Mouse (Mus musculus) left cerebral cortex, postnatal 10 days (tissue): ENCODE measurements at regions not wholly inside any gene's neighbourhood (a gene's known extent, or its start where the extent isn't known, plus 50 kb on each side); places are given as distances from the start of the nearest gene placed in this dataset.
"Not testable (repeated sequence)": the region's sequence is repeated elsewhere in the genome, so short reads cannot be mapped to it uniquely, and the experiment has no call there.

ENCODE experiments used
- DNase-seq, 2 experiments: peaks; one replicate each; pipeline ENCODE4 v3.0.0; 2021 to 2022; ENCODE audit warnings: low spot score in 2 of 2, mixed read lengths in 1 of 2; ENCODE audit errors: extremely low spot score in 1 of 2
- intact Hi-C: fragments of 180-260 bp; cut with DNase I; formaldehyde crosslinking; loops from one replicate; pipeline ENCODE4 v1.15.1; 2025

DNA sequence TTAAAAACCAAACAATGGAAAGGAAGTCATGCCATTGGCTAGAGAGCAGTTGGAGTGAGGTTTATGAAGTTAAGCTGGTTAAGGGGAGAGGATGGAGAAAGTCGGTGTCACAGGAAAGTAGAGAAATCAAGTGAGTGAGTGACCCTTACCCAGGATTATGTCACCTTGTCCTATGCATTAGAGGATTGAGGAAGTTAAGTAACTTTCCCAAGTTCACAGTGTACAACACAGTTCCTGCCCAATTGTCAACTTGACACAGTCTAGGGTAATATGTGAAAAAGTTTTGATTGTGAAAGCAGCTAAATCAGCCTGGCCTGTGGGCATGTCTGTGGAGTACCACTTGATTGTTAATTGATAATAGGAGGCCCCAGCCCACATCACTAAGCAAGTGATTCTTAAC is 156.0 kb upstream of the Creb1 start:
- DNase-seq, intact Hi-C loops: not testable (repeated sequence)

DNA sequence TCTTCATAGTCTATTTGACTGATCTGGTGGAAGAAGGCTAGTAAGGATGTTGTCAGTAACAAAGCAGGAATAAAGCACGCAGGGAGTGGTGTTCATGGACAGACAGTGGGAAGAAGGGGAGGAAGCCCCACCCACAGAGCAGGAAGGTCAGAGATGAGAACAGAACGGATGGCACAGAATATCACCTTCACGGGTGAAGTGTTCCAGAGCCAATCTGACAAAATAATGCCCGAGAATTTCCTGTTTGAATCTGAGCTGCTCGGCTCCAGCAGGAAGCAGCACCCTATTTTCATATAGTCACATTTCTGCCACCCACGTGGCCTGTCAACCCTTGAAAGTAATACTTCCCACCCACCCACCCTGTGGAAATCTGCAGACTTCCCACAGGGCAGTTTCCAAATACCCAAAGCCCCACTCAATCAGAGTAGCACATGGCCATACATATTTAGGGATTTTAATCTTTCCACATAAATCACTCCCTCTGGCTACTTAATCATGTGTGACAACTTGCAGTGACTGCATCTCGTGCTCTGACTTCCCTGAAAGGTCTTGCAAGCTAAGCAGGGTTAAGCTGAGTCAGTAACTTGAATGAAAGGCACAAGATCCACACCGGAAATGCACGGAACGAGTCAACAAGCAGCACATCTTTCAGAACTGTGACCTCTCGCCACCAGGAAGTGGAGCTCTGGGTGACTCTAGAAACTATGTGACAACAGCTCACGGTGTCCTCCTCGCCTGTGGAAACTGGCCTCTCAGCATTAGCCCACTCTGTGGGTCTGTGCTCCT is 158.0 kb upstream of the Creb1 start:
- intact Hi-C loops: no loop called here
- peak in 1 of 2 experiments; percentile 27 for DNase-seq

DNA sequence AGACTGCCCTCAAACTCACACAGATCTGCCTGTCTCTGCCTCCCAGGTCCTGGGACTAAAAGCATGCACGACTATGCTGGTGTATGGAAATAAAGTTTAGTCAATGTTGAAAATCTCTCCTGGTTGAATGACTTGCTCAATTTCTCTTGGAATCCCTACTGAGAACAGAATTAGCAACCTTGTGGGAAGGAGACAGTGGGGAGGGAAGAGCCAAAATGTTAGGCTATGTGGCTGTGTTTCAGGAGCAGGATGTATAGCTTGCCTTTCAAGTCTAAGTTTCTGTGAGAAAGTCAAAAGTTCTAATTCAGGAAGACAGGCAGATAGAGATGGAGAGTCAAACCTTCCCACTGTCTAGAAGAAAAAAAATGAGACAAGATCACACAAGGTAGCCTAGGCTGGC is 168.3 kb upstream of the Creb1 start:
- intact Hi-C loops: no loop called here
- DNase-seq: no peak

DNA sequence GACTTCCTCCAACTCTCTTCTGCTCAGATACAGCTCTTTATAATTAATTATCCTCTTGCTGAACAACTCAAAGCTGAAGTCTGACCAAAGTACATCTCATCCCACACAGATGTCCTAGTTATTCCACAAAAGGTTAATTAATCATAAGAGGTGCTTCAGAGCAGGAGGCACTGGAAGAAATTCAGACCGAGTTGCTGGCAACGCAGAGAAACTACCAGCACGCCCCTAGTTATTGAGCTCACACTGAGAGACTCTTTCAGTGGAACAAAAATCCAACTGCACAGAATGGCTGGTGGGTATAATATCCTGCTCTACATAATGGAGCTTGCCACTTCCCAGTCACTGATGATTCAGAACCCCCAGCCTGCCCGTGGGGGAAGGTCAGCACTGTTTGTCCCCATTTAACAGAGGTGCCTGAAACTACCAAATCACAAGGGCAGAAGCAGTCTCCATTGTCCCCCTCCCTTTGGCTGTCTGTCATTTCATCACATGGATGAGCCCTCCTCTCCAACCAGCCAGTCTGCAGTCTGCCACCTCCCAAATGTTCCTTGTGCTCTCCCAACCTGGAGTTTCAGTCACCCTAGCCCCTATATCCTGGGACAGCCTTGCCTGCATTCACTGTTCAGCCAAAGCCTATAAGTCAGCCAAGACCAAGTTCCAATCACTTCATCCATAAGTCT is 170.3 kb upstream of the Creb1 start:
- intact Hi-C loops: no loop called here
- no peak for DNase-seq

GRCm38 (mm10) chr1:64343268-64343667 is 189.2 kb upstream of the Creb1 start:
- DNase-seq: no peak
- intact Hi-C loops: no loop called here

DNA sequence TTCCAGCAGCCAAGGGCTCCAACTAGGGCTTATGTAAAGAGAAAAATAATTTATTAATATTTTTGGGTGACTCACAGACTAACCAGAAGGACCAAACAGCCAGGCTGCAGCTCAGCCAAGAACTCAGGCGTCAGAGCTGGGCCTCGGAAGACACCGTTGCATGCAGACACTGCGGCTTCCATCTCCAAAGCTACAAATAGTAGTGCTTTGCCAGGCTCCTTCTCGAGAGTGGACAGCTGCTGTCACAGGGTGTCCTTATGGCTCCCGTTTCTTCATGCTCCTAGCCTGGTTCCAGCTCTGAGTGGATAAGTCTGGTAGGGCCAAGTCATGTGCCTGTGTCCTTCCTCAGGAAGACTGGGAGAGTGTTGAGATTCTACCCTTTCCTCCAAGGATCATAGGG is 190.8 kb upstream of the Creb1 start:
- intact Hi-C loops: no loop called here
- DNase-seq: peak in 1 of 2 experiments; percentile 22

GRCm38 (mm10) chr1:64338575-64338961 is 193.9 kb upstream of the Creb1 start:
- no peak for DNase-seq
- intact Hi-C loops: no loop called here

DNA sequence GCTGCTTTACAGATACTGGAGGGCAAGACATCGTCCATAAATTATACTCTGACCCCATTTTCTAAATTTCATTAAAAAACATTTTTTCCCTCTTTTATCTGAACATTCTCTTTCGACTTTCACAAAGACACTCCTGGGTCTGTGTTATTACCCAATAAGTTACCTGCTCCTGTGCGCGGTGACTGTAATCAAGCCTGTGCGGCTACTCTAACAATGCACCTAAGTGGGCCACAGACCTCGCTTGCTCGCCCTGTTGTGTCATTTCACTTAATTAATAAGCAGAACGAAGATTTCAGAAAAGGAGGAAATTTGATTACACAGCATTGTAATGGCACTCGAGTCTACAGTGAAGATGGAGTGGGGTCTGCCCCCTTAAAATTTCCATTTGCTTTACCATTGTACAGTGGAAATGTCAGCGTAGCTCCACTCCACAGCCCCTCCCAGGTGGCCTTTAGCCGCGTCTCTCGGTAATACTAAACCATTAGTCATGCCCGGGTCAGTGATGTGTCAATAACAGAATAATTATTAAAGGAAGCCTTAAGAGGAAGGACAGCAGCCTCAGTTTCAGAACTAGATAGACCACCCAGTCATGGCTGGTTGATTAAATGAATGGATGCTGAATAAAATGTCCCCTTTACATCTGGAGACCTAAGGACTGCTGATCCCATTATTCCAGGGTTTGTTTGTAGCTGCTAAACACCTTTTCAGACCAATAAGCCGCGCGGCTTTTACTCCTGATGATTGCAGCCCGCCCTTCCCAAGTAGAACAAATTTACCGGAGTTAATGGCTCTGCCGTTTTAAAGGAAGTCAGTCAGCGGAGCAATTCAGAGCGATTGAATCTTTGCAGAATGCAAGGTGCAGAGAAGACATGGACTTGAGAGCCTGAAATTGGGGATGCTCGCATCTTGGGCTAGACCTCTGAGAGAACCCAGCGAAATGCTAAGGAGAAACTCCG is 194.5 kb upstream of the Creb1 start:
- DNase-seq: no peak
- intact Hi-C loops: no loop called here

- intact Hi-C loops: no loop called here
- no peak for DNase-seq
Measured at GRCm38 (mm10) chr1:64331566-64331965, 200.9 kb upstream of the Creb1 start.

DNA sequence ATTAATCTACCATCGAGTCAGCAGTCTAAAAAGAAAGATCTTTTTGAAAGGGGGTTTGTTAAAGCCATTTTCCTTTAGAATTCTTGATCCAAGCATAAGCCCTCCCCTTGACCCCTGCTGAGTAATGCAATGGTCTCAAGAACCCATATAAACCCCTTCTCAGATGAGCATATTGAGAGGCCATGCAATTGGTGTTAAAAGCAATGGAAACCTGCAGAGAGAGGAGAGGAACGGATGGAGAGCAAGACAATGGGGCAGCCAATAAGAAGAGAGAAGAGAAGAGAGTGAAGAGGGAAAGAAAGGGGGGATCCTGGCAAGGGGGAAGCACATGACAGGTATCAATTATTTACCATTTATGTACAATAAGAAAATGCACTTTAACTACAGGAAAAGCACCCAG is 201.7 kb upstream of the Creb1 start:
- intact Hi-C loops: no loop called here
- no peak for DNase-seq

DNA sequence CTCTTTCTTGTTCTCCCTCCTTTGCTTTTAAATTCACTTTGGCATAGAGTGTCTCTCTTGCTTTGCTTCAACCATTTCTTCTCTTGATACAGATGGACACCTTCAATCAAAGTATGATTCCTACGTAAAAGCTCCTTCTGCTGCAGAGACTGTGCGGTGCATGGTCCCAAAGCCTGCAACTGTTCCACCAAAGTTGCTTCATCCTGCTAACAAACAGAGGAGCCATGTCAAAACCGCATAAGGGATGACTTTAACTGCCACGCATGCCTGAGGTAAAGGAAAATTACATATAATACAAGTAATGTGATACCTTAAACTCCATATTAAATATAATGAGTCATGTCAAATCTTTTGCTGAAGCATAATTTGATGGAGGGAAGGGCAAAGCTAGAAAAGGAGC is 200.1 kb upstream of the Klf7 start:
- intact Hi-C loops: no loop called here

GRCm38 (mm10) chr1:64319155-64319582 is 197.1 kb upstream of the Klf7 start:
- no peak for DNase-seq

More for the DNA sequence above, 200.1 kb upstream of the Klf7 start:
- DNase-seq: no peak

GRCm38 (mm10) chr1:64318440-64319154 is 196.5 kb upstream of the Klf7 start:
- intact Hi-C loops: no loop called here
- no peak for DNase-seq

More at GRCm38 (mm10) chr1:64319155-64319582, 197.1 kb upstream of the Klf7 start:
- intact Hi-C loops: no loop called here

DNA sequence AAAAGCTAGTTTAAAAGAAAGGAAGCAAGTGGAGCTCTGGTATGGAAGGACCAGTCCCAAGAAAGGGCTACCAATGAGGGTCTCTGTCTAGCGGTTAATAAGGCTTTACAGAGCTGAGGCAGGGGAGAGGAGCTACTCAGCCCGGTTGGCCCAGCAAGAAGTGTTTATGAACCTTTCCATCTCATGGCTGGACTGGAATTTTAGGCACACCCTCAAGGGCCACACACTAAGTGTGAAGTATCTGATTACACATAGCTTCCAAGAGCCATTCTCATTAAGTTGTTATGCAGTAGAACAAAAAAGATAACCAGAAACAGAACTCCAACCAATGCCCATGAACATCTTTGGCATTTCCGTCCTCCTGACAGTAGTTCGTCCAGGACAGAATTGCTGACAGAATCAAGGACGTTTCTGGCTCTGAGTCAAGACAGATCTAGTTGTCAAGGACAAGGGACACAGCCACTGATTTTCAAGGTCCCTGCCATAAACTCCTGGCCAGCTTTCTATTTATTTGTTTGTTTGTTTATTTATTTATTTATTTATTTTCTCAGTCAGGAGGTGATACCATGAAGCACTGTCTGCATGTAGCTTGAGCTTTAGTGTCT is 195.1 kb upstream of the Klf7 start:
- DNase-seq: no peak
- intact Hi-C loops: no loop called here

GRCm38 (mm10) chr1:64311371-64311770 is 189.3 kb upstream of the Klf7 start:
- intact Hi-C loops: no loop called here
- no peak for DNase-seq

- DNase-seq: no peak
- intact Hi-C loops: loop anchor here (10.0 kb wide), 2 partner anchors 114 to 136 kb away; no protein-coding TSS in a partner anchor
Measured at GRCm38 (mm10) chr1:64308560-64308959, 186.5 kb upstream of the Klf7 start.

DNA sequence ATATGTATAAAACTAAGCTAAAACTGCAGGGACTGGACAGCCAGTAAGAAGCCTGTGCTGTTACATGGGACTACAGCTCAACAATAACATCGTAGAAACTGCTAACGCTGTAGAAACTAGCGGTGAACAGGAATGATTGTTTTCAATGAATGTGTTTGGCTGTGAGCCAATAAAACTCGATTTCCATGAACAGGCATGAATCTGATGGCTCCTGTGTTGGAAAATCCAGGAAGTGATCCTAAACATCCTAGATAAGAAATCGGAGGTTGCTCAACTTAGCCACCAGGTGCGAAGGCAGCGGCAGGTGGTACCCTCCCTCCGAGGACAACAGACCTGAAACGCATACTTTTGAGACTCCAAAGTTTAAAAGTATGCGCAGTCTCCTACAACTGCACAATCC is 186.0 kb upstream of the Klf7 start:
- no peak for DNase-seq
- intact Hi-C loops: loop anchor here (10.0 kb wide), 2 partner anchors 113 to 137 kb away; no protein-coding TSS in a partner anchor
